Mouse (Mus musculus) v-Abl transformed pro-B cells (cell line): Measurements from ENCODE around the gene Hba-x.
"Not testable (repeated sequence)": the region's sequence is repeated elsewhere in the genome, so short reads cannot be mapped to it uniquely, and the experiment has no call there.

Source experiments
- in situ Hi-C, 2 experiments: fragments of 400-800 bp; cut with MboI; formaldehyde crosslinking; loops; one replicate each; pipeline ENCODE4 v1.15.1; 2025; ENCODE audit not compliant: unreplicated experiment in 2 of 2

Hba-x gene

GRCm38 (mm10) chr11:32283091-32283777 is 7.0 kb downstream of the Hba-x start, which contains the start of gene Hba-a1:
Hba-a1 (plus strand) TSS chr11:32283511.
- in situ Hi-C loops = not testable (repeated sequence)

- in situ Hi-C loops = not testable (repeated sequence)
Observed at GRCm38 (mm10) chr11:32284582-32284981, 8.4 kb downstream of the Hba-x start.

GRCm38 (mm10) chr11:32285031-32285775 is 9.0 kb downstream of the Hba-x start:
- in situ Hi-C loops = loop anchor here (5.0 kb wide), 1 partner anchor 103 kb away; no protein-coding TSS in a partner anchor

GRCm38 (mm10) chr11:32285887-32286286 is 9.7 kb downstream of the Hba-x start:
- in situ Hi-C loops = loop anchor here (5.0 kb wide), 1 partner anchor 104 kb away; no protein-coding TSS in a partner anchor

- in situ Hi-C loops = loop anchor here (5.0 kb wide), 1 partner anchor 105 kb away; no protein-coding TSS in a partner anchor
Observed at GRCm38 (mm10) chr11:32286695-32287492, 10.7 kb downstream of the Hba-x start, which contains the start of gene Hbq1b. Hbq1b (plus strand) TSS chr11:32286965.

- in situ Hi-C loops = loop anchor here (5.0 kb wide), 1 partner anchor 105 kb away; no protein-coding TSS in a partner anchor
Observed at GRCm38 (mm10) chr11:32287493-32287825, 11.3 kb downstream of the Hba-x start.

GRCm38 (mm10) chr11:32292819-32293218 is 16.6 kb downstream of the Hba-x start:
- in situ Hi-C loops = not testable (repeated sequence)

GRCm38 (mm10) chr11:32293479-32293878 is 17.3 kb downstream of the Hba-x start:
- in situ Hi-C loops = not testable (repeated sequence)

- in situ Hi-C loops = not testable (repeated sequence)
Observed at GRCm38 (mm10) chr11:32296203-32296602, 20.0 kb downstream of the Hba-x start, which contains the start of gene Hba-a2. Hba-a2 (plus strand) TSS chr11:32296489.

GRCm38 (mm10) chr11:32297417-32297816 is 21.2 kb downstream of the Hba-x start:
- in situ Hi-C loops = not testable (repeated sequence)

- in situ Hi-C loops = no loop called here
Observed at GRCm38 (mm10) chr11:32297866-32298531, 21.8 kb downstream of the Hba-x start.

- in situ Hi-C loops = no loop called here
Observed at GRCm38 (mm10) chr11:32298532-32298918, 22.3 kb downstream of the Hba-x start.

- in situ Hi-C loops = loop anchor here in 1 of 2 experiments (25.0 kb wide), 1 partner anchor 313 kb away; no protein-coding TSS in a partner anchor
Observed at GRCm38 (mm10) chr11:32299865-32300264, 23.7 kb downstream of the Hba-x start, which contains the start of gene Hbq1a. Hbq1a (plus strand) TSS chr11:32300069.

GRCm38 (mm10) chr11:32300279-32301267 is 24.4 kb downstream of the Hba-x start:
- in situ Hi-C loops = loop anchor here in 1 of 2 experiments (25.0 kb wide), 1 partner anchor 313 kb away; no protein-coding TSS in a partner anchor

- in situ Hi-C loops = loop anchor here in 1 of 2 experiments (25.0 kb wide), 1 partner anchor 314 kb away; no protein-coding TSS in a partner anchor
Observed at GRCm38 (mm10) chr11:32301506-32301905, 25.3 kb downstream of the Hba-x start.

- in situ Hi-C loops = loop anchor here in 1 of 2 experiments (25.0 kb wide), 1 partner anchor 316 kb away; no protein-coding TSS in a partner anchor
Observed at GRCm38 (mm10) chr11:32302824-32303419, 26.7 kb downstream of the Hba-x start.

GRCm38 (mm10) chr11:32303455-32303854 is 27.3 kb downstream of the Hba-x start:
- in situ Hi-C loops = loop anchor here in 1 of 2 experiments (25.0 kb wide), 1 partner anchor 316 kb away; no protein-coding TSS in a partner anchor

- in situ Hi-C loops = loop anchor here in 1 of 2 experiments (25.0 kb wide), 1 partner anchor 320 kb away; no protein-coding TSS in a partner anchor
Observed at GRCm38 (mm10) chr11:32307006-32307405, 30.8 kb downstream of the Hba-x start.
